Mouse (Mus musculus) heart, postnatal 4 days (tissue): ENCODE data around the gene Nkd1. TPM values are rescaled to one million over a fixed set of nuclear protein-coding genes. Genes with fewer than 3 reads are reported as not detected.

Experiments
- DNase-seq: peaks from one replicate; pipeline ENCODE4 v3.0.0; 2021
- total RNA-seq, 2 experiments: library from RNA; stranded (reverse); gene quantifications; 2 replicates each; pipeline ENCODE4 v1.2.3; 2021

Gene Nkd1
- total RNA-seq, 2 experiments from 2014 or later: 8.7 to 10.2 TPM

GRCm38 (mm10) chr8:88538976-88539371 is 17.8 kb downstream of the Nkd1 start:
- DNase-seq: no peak

GRCm38 (mm10) chr8:88539963-88540362 is 18.8 kb downstream of the Nkd1 start:
- no peak for DNase-seq

GRCm38 (mm10) chr8:88542596-88543213 is 21.6 kb downstream of the Nkd1 start:
- peak; percentile 27 for DNase-seq

- DNase-seq: no peak
Observed at GRCm38 (mm10) chr8:88544677-88545076, 23.5 kb downstream of the Nkd1 start.

GRCm38 (mm10) chr8:88545441-88545840 is 24.3 kb downstream of the Nkd1 start:
- DNase-seq: no peak

- peak; percentile 38 for DNase-seq
Observed at GRCm38 (mm10) chr8:88546032-88546732, 25.0 kb downstream of the Nkd1 start.

- DNase-seq: peak; percentile 75
Observed at GRCm38 (mm10) chr8:88555669-88556068, 34.5 kb downstream of the Nkd1 start.

GRCm38 (mm10) chr8:88559985-88560473 is 38.9 kb downstream of the Nkd1 start:
- no peak for DNase-seq

GRCm38 (mm10) chr8:88561402-88561801 is 40.2 kb downstream of the Nkd1 start:
- DNase-seq: no peak

- DNase-seq: peak; percentile 45
Observed at GRCm38 (mm10) chr8:88564256-88564903, 43.2 kb downstream of the Nkd1 start.

- no peak for DNase-seq
Observed at GRCm38 (mm10) chr8:88566119-88566518, 45.0 kb downstream of the Nkd1 start.

- DNase-seq: peak; percentile 63
Observed at GRCm38 (mm10) chr8:88567314-88568121, 46.4 kb downstream of the Nkd1 start.

GRCm38 (mm10) chr8:88568211-88568610 is 47.1 kb downstream of the Nkd1 start:
- DNase-seq: no peak

- no peak for DNase-seq
Observed at GRCm38 (mm10) chr8:88569366-88569765, 48.2 kb downstream of the Nkd1 start.

- peak; percentile 47 for DNase-seq
Observed at GRCm38 (mm10) chr8:88570293-88570998, 49.3 kb downstream of the Nkd1 start.

- DNase-seq: peak; percentile 56
Observed at GRCm38 (mm10) chr8:88571434-88572184, 50.5 kb downstream of the Nkd1 start.

GRCm38 (mm10) chr8:88572185-88572909 is 51.2 kb downstream of the Nkd1 start:
- DNase-seq: no peak

- DNase-seq: no peak
Observed at GRCm38 (mm10) chr8:88572941-88573645, 51.9 kb downstream of the Nkd1 start.

- DNase-seq: no peak
Observed at GRCm38 (mm10) chr8:88574975-88575374, 53.8 kb downstream of the Nkd1 start.
